Mouse (Mus musculus) urinary bladder, postnatal 10 days (tissue): ENCODE measurements around the gene Gramd1b.

Experiments used
- DNase-seq: peaks from one replicate; pipeline ENCODE4 v3.0.0; 2022; ENCODE audit warnings: low spot score

The Gramd1b gene

GRCm38 (mm10) chr9:40458559-40459303, 72.5 kb downstream of the Gramd1b start:
- no peak for DNase-seq

DNA sequence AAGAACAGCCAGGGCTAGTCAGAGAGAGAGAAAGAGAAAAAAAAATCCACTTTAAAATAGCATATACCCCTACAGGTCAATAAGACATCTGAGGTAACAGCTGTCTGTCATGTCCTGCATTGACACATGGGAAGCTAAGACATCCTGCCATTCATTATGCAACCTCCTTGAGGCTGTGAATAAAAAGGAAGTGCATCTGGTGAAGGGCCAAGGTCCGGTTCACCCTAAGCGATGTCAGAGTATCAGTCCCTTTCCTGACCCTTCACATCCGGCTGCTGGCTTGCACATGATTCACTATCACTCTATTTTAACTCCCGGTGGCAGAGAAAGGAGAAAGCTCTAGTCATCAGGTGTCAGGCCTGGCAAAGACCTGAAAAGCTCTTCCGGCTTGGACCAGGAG, 73.7 kb downstream of the Gramd1b start:
- no peak for DNase-seq

DNA sequence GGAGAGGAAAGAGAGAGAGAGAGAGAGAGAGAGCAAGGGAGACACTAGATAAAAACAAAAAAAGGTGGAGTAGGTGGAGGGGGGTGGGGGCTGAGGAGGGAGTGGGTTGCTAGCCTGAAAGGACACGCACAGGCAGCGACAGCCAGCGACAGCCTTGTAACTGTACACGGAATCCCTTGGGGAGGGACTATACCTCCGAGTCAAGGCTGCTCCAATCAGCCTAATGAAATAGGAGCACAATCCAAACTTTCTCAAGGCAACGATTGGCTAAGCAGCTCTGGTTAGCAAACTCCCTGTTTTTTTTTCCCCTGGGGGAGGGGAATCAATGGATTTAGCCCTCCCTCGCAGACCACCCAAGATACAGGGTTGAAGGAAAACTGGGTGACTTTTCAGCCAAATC, 75.0 kb downstream of the Gramd1b start:
- DNase-seq: no peak

- DNase-seq: no peak
Measured at GRCm38 (mm10) chr9:40455336-40456185, 75.6 kb downstream of the Gramd1b start.

- no peak for DNase-seq
Measured at GRCm38 (mm10) chr9:40455020-40455335, 76.2 kb downstream of the Gramd1b start.

GRCm38 (mm10) chr9:40453889-40454288, 77.3 kb downstream of the Gramd1b start:
- no peak for DNase-seq

DNA sequence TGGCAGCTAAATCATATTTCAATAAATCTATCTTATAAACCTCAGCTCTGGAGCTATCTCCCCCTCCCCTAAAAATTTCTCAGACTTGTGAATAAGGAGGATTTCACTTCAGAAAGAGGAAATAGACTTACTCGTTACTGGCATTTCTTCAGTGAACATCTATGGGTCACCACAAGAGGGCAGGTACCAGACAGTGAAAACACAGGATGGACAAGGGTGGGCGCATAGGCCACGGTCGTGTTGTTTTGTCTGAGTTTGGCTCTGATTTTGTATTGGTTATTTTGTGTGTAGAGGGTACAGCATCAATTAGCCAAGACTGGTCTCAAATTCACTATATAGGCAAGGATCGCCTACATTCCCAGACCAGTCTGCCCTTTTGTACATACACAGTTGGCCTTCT, 79.0 kb downstream of the Gramd1b start:
- DNase-seq: no peak

- DNase-seq: no peak
Measured at GRCm38 (mm10) chr9:40450776-40451175, 80.4 kb downstream of the Gramd1b start.

GRCm38 (mm10) chr9:40450417-40450714, 80.8 kb downstream of the Gramd1b start:
- no peak for DNase-seq

DNA sequence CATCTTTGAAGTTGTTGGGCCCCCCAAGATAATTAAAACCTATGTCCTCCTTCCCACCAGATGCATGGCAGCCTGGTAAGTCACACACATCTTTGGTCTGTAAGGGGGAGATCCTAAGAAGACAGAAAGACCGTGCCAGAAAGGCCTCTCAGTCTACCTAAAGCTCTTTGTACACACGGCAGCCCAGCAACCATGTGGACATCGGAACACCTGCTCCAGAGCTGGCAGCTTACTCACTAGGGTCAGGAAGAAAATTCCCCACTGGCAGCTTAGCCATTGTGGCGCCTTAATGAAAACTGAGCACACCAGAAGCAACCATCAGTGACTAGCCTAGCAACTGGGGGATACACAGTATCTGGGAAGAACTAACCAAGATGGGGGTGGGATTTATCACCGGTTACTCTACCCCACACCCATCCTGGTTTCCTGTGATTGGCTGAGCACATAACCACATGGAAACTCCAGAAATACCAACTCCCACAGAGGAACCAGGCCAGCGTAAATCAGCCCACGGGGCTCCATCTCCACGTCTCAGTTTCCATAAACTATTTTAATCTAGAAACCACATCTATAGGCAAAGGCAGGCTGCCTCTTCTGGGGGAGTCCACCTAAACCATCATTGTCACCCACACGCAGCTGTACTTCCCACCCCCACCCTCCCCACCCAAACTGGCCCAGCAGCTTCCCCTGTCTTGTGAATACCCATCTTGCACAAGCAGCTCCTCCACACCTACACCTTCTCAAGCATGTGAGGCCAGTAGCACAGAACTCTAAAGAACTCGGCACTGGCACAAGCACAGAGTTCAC, 81.4 kb downstream of the Gramd1b start:
- no peak for DNase-seq

- DNase-seq: no peak
Measured at GRCm38 (mm10) chr9:40448646-40449243, 82.4 kb downstream of the Gramd1b start.

GRCm38 (mm10) chr9:40447265-40447664, 83.9 kb downstream of the Gramd1b start:
- no peak for DNase-seq

DNA sequence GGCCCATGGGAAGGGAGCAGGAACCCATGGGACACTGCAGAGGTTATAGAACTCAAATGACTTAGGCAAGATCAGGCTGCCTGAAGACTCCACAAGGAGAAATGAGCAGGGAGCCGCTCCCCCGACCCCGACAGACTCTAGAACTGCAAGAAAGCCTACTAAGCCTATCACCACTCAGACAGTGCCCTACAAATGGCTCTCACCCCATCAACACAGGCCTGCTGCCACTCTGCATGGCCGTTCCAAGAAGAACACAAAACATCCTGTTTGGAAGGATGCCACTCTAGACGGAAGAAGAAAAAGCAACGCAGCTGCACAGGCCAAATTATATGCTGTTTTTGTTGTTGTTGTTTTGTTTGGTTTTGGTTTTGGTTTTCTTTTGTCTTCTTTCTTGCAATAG, 86.2 kb downstream of the Gramd1b start:
- DNase-seq: no peak

DNA sequence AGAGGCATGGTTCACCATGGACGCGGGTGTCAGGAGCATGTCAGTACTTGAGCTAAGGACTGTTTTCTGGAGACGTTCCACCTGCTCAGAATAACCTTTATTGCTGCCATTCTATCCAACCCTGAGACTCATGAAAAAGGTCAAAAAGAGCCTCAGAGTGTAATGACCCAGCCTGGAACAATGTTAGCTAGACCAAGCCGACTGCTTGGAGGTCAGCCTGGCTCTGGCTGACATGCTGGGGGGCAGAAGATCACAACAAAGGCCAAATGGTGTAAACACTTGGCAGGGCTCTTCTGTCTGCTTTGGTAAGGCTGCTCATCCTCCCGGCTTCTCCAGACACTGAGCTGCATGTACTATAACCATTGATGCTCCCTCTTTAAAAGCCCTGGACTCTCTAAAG, 88.4 kb downstream of the Gramd1b start:
- no peak for DNase-seq

DNA sequence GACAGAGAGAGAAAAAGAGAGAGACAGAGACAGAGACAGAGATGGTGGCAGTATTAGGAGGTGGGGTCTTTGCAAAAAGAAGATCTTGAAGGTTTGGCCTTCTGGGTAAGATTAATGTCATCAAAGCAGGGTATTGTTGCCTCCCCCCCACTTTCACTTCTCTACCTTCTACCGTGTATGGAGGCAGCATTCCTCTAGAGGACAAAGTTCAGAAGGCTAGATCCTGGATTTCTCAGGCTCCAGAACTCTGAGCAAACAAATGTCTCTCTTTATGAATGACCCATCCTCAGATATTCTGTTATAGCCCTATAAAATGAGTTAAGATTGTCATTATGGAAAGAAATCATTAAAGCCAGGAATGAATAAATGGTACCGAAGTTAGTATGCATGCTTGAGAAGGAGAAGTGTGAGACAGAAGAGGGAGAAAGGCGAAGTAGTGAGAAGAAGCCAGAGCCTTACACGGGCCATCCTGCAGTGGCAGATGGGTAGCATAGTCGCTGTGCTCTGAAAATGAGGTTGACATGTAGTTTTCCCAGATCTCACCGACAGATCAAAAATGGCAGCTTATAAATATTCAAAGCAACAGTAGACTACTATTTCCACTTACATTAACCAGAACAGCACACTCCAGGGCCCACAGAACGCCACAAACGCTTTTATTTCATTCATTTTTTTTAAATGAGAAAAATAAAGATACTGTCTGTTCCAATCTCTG, 91.1 kb downstream of the Gramd1b start:
- DNase-seq: no peak

- no peak for DNase-seq
Measured at GRCm38 (mm10) chr9:40438731-40439526, 92.3 kb downstream of the Gramd1b start.

GRCm38 (mm10) chr9:40437891-40438290, 93.3 kb downstream of the Gramd1b start:
- no peak for DNase-seq

- no peak for DNase-seq
Measured at GRCm38 (mm10) chr9:40433286-40433685, 97.9 kb downstream of the Gramd1b start.

DNA sequence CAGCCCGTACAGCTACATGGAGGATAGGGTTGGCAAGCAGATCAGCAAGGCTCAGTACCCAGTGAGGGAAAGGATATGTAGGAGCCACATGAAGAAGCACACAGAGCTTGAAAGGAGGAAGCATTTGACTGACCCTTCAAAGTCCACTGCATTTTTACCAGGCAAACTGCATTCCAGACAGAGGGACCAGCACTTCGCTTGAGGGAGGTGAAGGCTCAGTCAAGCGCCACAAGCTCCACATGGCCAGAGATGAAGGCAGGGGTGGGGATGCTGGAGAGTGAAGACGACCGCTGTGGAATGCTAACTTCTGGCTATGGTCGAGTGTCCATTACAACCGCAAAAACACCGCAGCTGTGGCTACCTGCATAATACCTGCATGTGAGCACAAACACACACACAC, 100.2 kb downstream of the Gramd1b start:
- no peak for DNase-seq

- no peak for DNase-seq
Measured at GRCm38 (mm10) chr9:40427663-40428062, 103.5 kb downstream of the Gramd1b start.
